8 mouse cellular contexts compared by ENCODE assay signal in genomic region chr9:120591490-120591889, GRCm38 (mm10). TPM values are rescaled to one million over a fixed set of nuclear protein-coding genes. Genes with fewer than 3 reads are reported as not detected.
DNase-seq lines count a peak whose midpoint lies in the region; ATAC-seq and TF ChIP-seq lines count a peak whose summit lies in the region.

No protein-coding gene starts in this region.

- H3K9me3 ChIP-seq in liver, embryonic 13.5 days (replicated peaks): no peaks in the 10 kb centered on the region

- WGBS in thymus, adult 2 months: 3% methylated on average over 9 of the region's 9 CpGs
- WGBS in liver, embryonic 13.5 days (ENCODE audit: insufficient replicate concordance): 2% methylated on average over 9 of the region's 9 CpGs

- DNase-seq in thymus, adult 2 months: peak; percentile 76
- DNase-seq in thymus, adult 18-20 months: no peak
- peak; percentile 58 for DNase-seq in adrenal gland, adult 2 months
- DNase-seq in liver, embryonic 13.5 days: peak; percentile 57
- DNase-seq in right cerebral cortex, adult 2 months (ENCODE audit: low spot score in 2 of 2): peak; percentile 80 to 85
- DNase-seq in urinary bladder, postnatal 36 days (ENCODE audit: low spot score in 2 of 2): peak; percentile 77 to 82

- H3K9ac ChIP-seq in liver, embryonic 13.5 days: no peak overlapping the region

- H3K4me1 ChIP-seq in thymus, adult 2 months (replicated peaks; ENCODE audit: control insufficient read depth, insufficient read depth, low read length): no peaks in the 10 kb centered on the region
- peaks cover 5% of the 10 kb centered on the region; the same call in 1 of the 2 replicates for H3K4me1 ChIP-seq in embryonic fibroblast, embryonic 13.5 days (ENCODE audit: control insufficient read depth, insufficient read depth, low read length)
- H3K4me1 ChIP-seq in liver, embryonic 13.5 days (replicated peaks): no peaks in the 10 kb centered on the region

- ATAC-seq in inflammation-experienced regulatory T-cells, adult 6 months: peak; percentile 72
- ATAC-seq in liver, embryonic 13.5 days (ENCODE audit: low read depth): 0 out of 2 replicates have a peak, but pooled peaks have one; percentile 30

- H3K4me2 ChIP-seq in liver, embryonic 13.5 days: no peak overlapping the region

- TF ChIP-seq POLR2A in thymus, adult 2 months (IDR thresholded peaks at IDR 0.05; ENCODE audit: control insufficient read depth, extremely low read depth, insufficient read depth, low read length, poor library complexity): no peak
- no peak for TF ChIP-seq POLR2A in embryonic fibroblast, embryonic 13.5 days (IDR thresholded peaks at IDR 0.05; ENCODE audit: low read depth, low read length)

- no peaks in the 10 kb centered on the region for H3K27me3 ChIP-seq in thymus, adult 2 months (ENCODE audit: control insufficient read depth, insufficient read depth, low read length)
- no peaks in the 10 kb centered on the region for H3K27me3 ChIP-seq in liver, embryonic 13.5 days

- H3K36me3 ChIP-seq in thymus, adult 2 months (ENCODE audit: control insufficient read depth, insufficient read depth, low read length): no peaks in the 10 kb centered on the region
- H3K36me3 ChIP-seq in liver, embryonic 13.5 days: no peaks in the 10 kb centered on the region

- no peak for TF ChIP-seq CTCF in thymus, adult 2 months (IDR thresholded peaks at IDR 0.05; ENCODE audit: borderline replicate concordance, control insufficient read depth, extremely low read depth, insufficient read depth, low read length, poor library complexity)
- peak; percentile 49; the same call in 1 of the 2 replicates for TF ChIP-seq CTCF in embryonic fibroblast, embryonic 13.5 days (IDR thresholded peaks at IDR 0.05; ENCODE audit: borderline replicate concordance, insufficient read depth, low read length)

- no peak overlapping the region for H3K27ac ChIP-seq in thymus, adult 2 months (ENCODE audit: control insufficient read depth, insufficient read depth, low read length)
- H3K27ac ChIP-seq in embryonic fibroblast, embryonic 13.5 days (ENCODE audit: insufficient read depth, low read length): no peak overlapping the region
- no peak overlapping the region for H3K27ac ChIP-seq in liver, embryonic 13.5 days

- no peak overlapping the region for H3K4me3 ChIP-seq in thymus, adult 2 months (ENCODE audit: control insufficient read depth, insufficient read depth, low read length)
- H3K4me3 ChIP-seq in embryonic fibroblast, embryonic 13.5 days (ENCODE audit: insufficient read depth, low read length): no peak overlapping the region
- H3K4me3 ChIP-seq in liver, embryonic 13.5 days (replicated peaks): no peak overlapping the region

RNA-seq across cellular contexts. Expression of gene Rpl14, which starts 20.2 kb away (rescaled TPM):
- 585 and 677 TPM in 2 replicates for polyA plus RNA-seq in thymus, adult 2 months (2012; rRNA removed)
- 100 to 1,000 TPM; 480 to 551 TPM for total RNA-seq in adrenal gland, adult 2 months (2021)
- polyA plus RNA-seq in adrenal gland, adult 2 months (2012; rRNA removed): 94.5 and 146 TPM in 2 replicates
- 830 and 831 TPM in 2 replicates for polyA plus RNA-seq in embryonic fibroblast, embryonic 13.5 days (2011; ENCODE audit: insufficient read length, low read depth, missing spikeins)
- polyA plus RNA-seq in inflammation-experienced regulatory T-cells, adult 6 months (2017; shearing (Covaris generic)): 1,000 to 10,000 TPM; 1,512 to 2,767 (median 2,161) TPM
- polyA plus RNA-seq in liver, embryonic 13.5 days (2015; fragmentation: Nextera tagmentation; extraction: Ambion mirVana): 604 and 678 TPM in 2 replicates

RNA-seq across cellular contexts. Expression of gene Entpd3, which starts 51.9 kb away (rescaled TPM):
- 2.0 TPM in 2 replicates for polyA plus RNA-seq in thymus, adult 2 months (2012; rRNA removed)
- total RNA-seq in adrenal gland, adult 2 months (2021): 1 to 10 TPM in 1 of 2 experiments, under 1 TPM in 1; 0.66 to 2.9 TPM
- polyA plus RNA-seq in adrenal gland, adult 2 months (2012; rRNA removed): 7.8 and 13.3 TPM in 2 replicates
- 0.57 and 4.3 TPM in 2 replicates for polyA plus RNA-seq in embryonic fibroblast, embryonic 13.5 days (2011; ENCODE audit: insufficient read length, low read depth, missing spikeins)
- under 1 TPM in 1 of 3 experiments, not detected in 2; 0.16 TPM for polyA plus RNA-seq in inflammation-experienced regulatory T-cells, adult 6 months (2017; shearing (Covaris generic))
- 0.07 and 0.09 TPM in 2 replicates for polyA plus RNA-seq in liver, embryonic 13.5 days (2015; fragmentation: Nextera tagmentation; extraction: Ambion mirVana)

Comparison
In these comparisons a context has a peak if more than half of its experiments do, and no peak if none do; other contexts are left out.
1. DNase-seq: peak in thymus, adult 2 months (single experiment), adrenal gland, adult 2 months (single experiment), liver, embryonic 13.5 days (single experiment), right cerebral cortex, adult 2 months (2 of 2) and urinary bladder, postnatal 36 days (2 of 2); none in thymus, adult 18-20 months (0 of 2).